Mouse (Mus musculus) liver, embryonic 16.5 days (tissue): Measurements from ENCODE around the gene Cars2. TPM values are rescaled to one million over a fixed set of nuclear protein-coding genes. Genes with fewer than 3 reads are reported as not detected.

Source experiments
- ATAC-seq: fragments of 200-750 bp; cut with Nextera tagmentation; 2 replicates; pipeline ENCODE4 v1.8.0; 2017; ENCODE audit warnings: low read depth, mild to moderate bottlenecking, moderate number of reproducible peaks, moderate library complexity
- H3K27ac ChIP-seq: fragments of 300-500 bp; sonication (generic); 2 replicates; pipeline ENCODE4 v1.5.1; 2014; ENCODE audit warnings: mild to moderate bottlenecking, low read length
- H3K27me3 ChIP-seq: fragments of 300-500 bp; sonication (generic); 2 replicates; pipeline ENCODE4 v1.6.1; 2014; ENCODE audit warnings: low read depth, low read length, mixed read lengths; ENCODE audit not compliant: control insufficient read depth, insufficient read depth
- H3K36me3 ChIP-seq: fragments of 300-500 bp; sonication (generic); 2 replicates; pipeline ENCODE4 v1.6.1; 2014; ENCODE audit warnings: mild to moderate bottlenecking; ENCODE audit not compliant: control insufficient read depth, insufficient read depth
- H3K4me1 ChIP-seq: fragments of 300-500 bp; sonication (generic); 2 replicates; pipeline ENCODE4 v1.6.1; 2014; ENCODE audit warnings: low read depth, low read length, mixed read lengths; ENCODE audit not compliant: control insufficient read depth
- H3K4me2 ChIP-seq: fragments of 300-500 bp; sonication (generic); 2 replicates; pipeline ENCODE4 v1.6.1; 2014; ENCODE audit warnings: low read depth, low read length, mixed read lengths
- H3K4me3 ChIP-seq: fragments of 300-500 bp; sonication (generic); 2 replicates; pipeline ENCODE4 v1.5.1; 2014; ENCODE audit warnings: low read depth, mild to moderate bottlenecking, low read length
- H3K9ac ChIP-seq: fragments of 300-500 bp; sonication (generic); 2 replicates; pipeline ENCODE4 v1.6.1; 2014; ENCODE audit warnings: low read depth, low read length
- H3K9me3 ChIP-seq: fragments of 300-500 bp; sonication (generic); replicated peaks from 2 replicates; pipeline ENCODE4 v1.6.1; 2016; ENCODE audit warnings: low read length; ENCODE audit not compliant: control insufficient read depth
- WGBS: fragments of 180-500 bp; shearing (Covaris S2); extraction: QIAGEN DNeasy Blood & Tissue Kit; methylation state at CpG from one replicate; pipeline ENCODE4 v1.1.7; 2014; ENCODE audit not compliant: insufficient replicate concordance; 5-methylcytosine and 5-hydroxymethylcytosine counted together
- polyA plus RNA-seq: library from polyadenylated mRNA; unstranded; fragments of >200 nt; fragmentation: Nextera tagmentation; extraction: Ambion mirVana; gene quantifications from 2 replicates; pipeline ENCODE4 v1.2.1, GENCODE M21; 2015

Gene Cars2
- polyA plus RNA-seq, result 10.1 and 11.8 TPM in 2 replicates

DNA sequence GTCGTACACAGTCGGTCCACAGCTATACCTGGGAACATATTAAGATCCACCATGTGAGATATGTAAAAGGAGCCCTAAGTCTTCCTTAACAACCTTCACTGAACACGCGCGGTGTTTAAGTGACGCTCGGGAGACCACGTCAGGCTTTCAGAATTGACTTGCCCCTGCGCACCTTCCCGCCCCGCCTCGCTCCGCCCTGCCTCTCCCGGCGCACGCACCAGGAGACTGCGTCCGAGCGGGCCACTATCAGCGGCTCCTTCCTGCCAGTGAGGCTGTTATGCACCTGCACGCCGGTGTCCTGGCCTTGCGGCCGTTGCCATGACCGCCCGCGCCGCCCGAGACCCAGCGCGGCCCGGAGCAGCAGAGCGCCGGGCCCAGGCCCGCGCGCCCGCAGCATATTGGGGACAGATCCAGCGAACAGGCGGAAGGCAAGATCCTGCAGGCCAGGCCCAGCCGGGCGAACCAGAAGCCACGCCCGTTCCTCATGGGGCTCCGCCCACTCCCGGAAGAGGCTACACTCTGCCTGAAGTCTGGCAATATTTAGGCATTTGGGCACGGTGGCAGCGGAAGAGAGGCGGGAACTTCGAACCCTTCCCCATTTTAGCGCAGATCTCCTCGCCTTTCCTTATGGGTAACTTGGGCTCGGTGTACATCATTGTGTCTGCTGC lies at the start of gene Cars2:
Gene Cars2, minus strand, starts transcription at position 503 of the 668 bp plus-strand sequence.
- Histone ChIP-seq H3K4me3 (peak within 1 kb of the TSS; percentile 93), H3K36me3 (no peaks in the 10 kb centered on the region), H3K9me3 (no peaks in the 10 kb centered on the region), H3K9ac (peak within 1 kb of the TSS; percentile 91), H3K4me1 (peaks cover 27% of the 10 kb centered on the region), H3K27me3 (no peaks in the 10 kb centered on the region), H3K27ac (peak within 1 kb of the TSS; percentile 93), H3K4me2 (peak within 1 kb of the TSS; percentile 87)
- WGBS, result under 1% methylated on average over 53 of the region's 53 CpGs
- ATAC-seq, result peak; percentile 77

DNA sequence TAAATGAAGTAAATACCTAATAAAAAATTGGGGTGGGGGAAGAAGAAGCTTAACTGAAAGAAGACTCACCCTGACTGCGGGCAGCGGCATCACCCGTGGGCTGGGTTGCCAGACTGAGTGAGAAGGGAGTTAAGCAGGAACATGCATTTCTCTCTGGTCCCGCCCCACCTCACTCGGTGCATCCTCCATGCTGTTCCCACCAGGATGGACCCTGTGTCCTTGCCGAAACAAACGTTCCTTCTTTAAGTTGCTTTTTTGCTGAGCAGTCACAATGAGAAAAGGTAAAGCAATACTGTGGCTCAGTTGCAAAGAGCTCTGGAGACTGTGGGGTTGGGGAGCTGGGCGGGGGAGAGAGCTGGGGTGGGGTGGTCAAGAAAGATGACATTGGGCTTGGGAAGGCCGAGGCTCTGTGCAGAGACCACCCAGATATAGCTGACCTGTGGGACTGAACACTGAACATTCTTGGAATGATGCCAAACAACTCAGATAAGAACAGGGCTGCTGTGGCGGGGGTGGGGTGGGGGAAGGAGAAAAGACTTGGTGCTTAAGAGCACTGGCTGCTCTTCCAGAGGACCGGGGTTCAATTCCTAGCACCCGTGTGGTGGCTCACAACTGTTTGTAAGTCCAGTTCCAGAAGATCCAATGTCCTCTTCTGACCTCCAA lies 42.8 kb upstream of the Cars2 start:
- Histone ChIP-seq H3K4me2 (no peak overlapping the region), H3K4me3 (no peak overlapping the region), H3K27ac (no peak overlapping the region), H3K36me3 (no peaks in the 10 kb centered on the region), H3K4me1 (no peaks in the 10 kb centered on the region; the same call in none of the 2 replicates), H3K9me3 (no peaks in the 10 kb centered on the region), H3K9ac (no peak overlapping the region), H3K27me3 (no peaks in the 10 kb centered on the region)
- WGBS, result 53% methylated on average over 12 of the region's 12 CpGs
- ATAC-seq, result no peak

DNA sequence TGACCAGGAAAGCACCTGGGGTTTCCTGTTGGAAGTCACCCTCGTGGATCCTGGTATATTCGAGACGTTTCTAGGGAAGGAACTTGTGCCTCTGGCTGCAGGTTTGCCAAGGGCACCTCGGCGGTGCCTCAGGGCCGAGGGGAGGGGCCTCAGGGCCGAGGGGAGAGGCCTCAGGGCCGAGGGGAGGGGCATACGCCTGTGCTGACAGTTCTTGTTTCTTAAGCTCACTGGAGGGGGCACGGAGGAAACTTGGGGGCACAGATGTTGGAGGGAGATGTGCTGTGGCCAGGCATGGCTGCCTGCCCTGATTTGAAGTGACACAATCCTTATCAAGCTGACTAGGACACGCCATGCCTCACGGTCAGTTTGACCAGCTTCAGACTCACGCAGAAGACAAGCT lies 41.7 kb upstream of the Cars2 start:
- Histone ChIP-seq H3K4me3 (no peak overlapping the region), H3K4me2 (0 out of 2 replicates have a peak overlapping the region, but pooled peaks have one; percentile 17), H3K36me3 (no peaks in the 10 kb centered on the region), H3K27me3 (no peaks in the 10 kb centered on the region), H3K4me1 (no peaks in the 10 kb centered on the region; the same call in none of the 2 replicates), H3K9me3 (no peaks in the 10 kb centered on the region), H3K27ac (no peak overlapping the region), H3K9ac (no peak overlapping the region)
- WGBS, result 9% methylated on average over 13 of the region's 13 CpGs
- ATAC-seq, result peak; percentile 45

DNA sequence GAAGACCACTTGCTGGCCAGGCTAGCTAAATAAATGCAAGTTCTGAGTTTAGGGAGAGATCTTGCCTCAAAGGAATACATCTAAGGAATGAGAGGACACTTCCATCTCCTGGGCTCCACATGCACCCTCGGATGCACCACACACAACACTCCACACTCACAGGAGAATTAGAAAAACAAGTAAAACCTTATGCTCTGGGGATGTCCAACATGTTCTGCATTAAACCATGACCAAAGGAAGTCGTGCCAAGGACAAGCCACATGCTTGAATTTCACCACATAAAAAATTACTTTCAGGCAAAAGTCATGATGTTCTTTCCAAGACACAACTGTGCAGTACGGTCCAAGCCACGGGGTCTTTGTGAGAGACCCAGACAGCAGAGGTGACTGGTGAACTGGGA lies 41.3 kb upstream of the Cars2 start:
- no peak overlapping the region for H3K9ac ChIP-seq
- H3K27me3 ChIP-seq, result no peaks in the 10 kb centered on the region
- H3K9me3 ChIP-seq, result no peaks in the 10 kb centered on the region
- no peaks in the 10 kb centered on the region; the same call in none of the 2 replicates for H3K4me1 ChIP-seq
- no peaks in the 10 kb centered on the region for H3K36me3 ChIP-seq
- no peak overlapping the region for H3K4me3 ChIP-seq
- 0 out of 2 replicates have a peak overlapping the region, but pooled peaks have one; percentile 17 for H3K4me2 ChIP-seq
- no peak for ATAC-seq
- 53% methylated on average over 4 of the region's 4 CpGs for WGBS
- no peak overlapping the region for H3K27ac ChIP-seq

DNA sequence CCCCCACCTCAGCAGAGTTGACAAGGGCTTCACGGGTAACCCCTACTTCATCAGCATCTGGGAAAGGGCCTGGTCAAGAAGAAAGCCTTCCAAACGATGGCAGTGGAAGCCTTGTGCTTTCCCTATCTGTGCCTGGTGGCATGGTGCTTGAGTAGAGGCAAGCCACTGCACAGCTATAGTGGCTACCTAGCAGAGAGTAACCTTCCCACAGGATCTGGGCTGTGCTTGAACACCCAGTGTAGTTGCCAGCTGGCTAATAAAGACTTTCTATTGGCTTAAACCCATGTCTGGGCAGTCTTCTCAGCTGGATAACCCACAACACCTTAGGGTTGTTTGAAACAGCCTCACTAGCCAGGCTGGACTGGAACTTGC lies 35.8 kb upstream of the Cars2 start:
- no peak overlapping the region for H3K4me3 ChIP-seq
- H3K4me2 ChIP-seq, result no peak overlapping the region
- H3K27me3 ChIP-seq, result no peaks in the 10 kb centered on the region
- ATAC-seq, result no peak
- H3K9me3 ChIP-seq, result no peaks in the 10 kb centered on the region
- no peak overlapping the region for H3K27ac ChIP-seq
- H3K9ac ChIP-seq, result no peak overlapping the region
- H3K36me3 ChIP-seq, result no peaks in the 10 kb centered on the region
- 41% methylated on average over 2 of the region's 2 CpGs for WGBS
- no peaks in the 10 kb centered on the region for H3K4me1 ChIP-seq

DNA sequence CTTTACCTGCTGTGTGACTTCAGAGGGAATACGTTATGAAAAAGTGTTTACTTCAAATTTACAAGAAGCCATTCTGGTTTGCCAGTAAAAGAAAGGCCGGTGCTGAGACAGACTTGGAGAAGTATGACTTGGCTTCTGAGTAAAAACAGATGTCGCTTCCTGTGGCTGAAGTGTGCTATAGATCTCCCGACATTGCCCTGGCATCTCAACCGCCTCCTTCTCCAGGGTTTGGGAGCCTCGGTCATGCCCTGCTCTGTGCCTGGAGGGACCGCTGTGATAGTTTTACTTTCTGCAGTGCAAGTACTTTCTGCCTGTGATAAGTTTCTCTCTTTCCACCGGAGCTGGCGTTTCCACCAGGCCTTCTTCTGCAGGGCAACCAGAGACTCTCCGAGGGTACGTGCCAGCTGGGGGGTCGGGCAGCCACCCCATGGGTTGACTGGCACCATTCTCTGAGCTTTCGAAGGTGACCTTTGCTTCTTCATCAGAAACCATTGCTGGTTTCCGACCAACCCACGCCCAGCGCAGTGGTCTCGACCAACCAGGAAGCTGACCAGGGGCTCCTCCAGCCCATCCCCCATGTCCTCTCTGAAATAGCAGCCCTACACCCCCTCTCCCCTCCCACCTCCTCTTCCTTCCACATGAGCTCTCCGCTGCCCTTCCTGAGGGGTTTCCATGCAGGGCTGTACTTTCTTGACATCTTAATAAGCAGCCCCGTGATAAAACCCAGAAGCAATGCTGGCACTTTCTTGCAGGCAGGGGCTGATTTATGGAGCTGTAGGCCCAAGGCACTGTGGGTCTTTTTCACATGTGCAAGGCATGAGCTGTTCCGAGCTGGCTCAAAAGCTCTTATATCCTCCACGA lies 35.2 kb upstream of the Cars2 start:
- Histone ChIP-seq H3K9ac (no peak overlapping the region), H3K4me1 (no peaks in the 10 kb centered on the region), H3K27me3 (no peaks in the 10 kb centered on the region), H3K27ac (no peak overlapping the region), H3K9me3 (no peaks in the 10 kb centered on the region), H3K4me3 (no peak overlapping the region), H3K36me3 (no peaks in the 10 kb centered on the region), H3K4me2 (no peak overlapping the region)
- WGBS, result 58% methylated on average over 21 of the region's 21 CpGs
- ATAC-seq, result no peak

DNA sequence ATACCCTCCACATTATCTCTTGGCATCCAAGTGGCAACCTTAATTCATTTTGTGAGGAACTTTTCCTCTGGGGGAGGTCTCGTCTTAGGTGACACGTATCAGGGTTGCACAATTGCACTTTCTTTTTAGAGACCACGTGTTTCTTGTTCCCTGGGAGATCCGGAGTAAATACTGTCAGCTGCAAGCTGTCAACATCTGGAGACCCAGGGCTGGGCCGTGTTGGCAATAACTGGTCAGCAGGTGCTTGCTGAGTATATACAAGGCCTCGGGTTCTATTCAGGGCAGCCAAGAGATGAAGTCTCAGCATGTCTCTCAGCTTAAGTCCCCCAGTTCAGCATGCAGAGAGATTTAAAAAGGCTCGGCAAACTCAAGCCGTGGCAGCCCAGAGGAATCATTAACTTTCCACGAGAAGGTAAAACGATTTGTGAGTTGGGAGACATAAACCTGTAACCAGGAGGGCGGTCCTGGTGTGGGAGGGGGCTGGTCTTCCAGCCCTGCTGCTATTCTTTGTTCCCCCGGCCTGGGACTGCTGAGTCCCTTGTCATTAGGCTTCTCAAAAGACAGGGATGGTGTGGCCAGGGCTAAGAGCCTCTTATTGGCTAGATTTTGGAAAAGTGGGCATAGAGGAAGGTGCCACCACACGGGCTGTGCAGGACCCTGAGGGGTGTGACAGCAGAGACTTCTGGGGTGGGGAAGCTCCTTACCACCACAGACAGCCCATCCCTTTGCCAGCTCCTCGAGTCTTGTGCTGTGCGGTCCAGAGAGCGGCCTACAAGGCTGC lies 25.2 kb upstream of the Cars2 start:
- WGBS, result 43% methylated on average over 16 of the region's 16 CpGs
- H3K9me3 ChIP-seq, result no peaks in the 10 kb centered on the region
- H3K27ac ChIP-seq, result no peak overlapping the region
- peaks cover 3% of the 10 kb centered on the region; the same call in 1 of the 2 replicates for H3K4me1 ChIP-seq
- no peaks in the 10 kb centered on the region for H3K27me3 ChIP-seq
- no peak for ATAC-seq
- no peak overlapping the region for H3K4me2 ChIP-seq
- H3K36me3 ChIP-seq, result no peaks in the 10 kb centered on the region
- H3K4me3 ChIP-seq, result no peak overlapping the region
- H3K9ac ChIP-seq, result no peak overlapping the region

DNA sequence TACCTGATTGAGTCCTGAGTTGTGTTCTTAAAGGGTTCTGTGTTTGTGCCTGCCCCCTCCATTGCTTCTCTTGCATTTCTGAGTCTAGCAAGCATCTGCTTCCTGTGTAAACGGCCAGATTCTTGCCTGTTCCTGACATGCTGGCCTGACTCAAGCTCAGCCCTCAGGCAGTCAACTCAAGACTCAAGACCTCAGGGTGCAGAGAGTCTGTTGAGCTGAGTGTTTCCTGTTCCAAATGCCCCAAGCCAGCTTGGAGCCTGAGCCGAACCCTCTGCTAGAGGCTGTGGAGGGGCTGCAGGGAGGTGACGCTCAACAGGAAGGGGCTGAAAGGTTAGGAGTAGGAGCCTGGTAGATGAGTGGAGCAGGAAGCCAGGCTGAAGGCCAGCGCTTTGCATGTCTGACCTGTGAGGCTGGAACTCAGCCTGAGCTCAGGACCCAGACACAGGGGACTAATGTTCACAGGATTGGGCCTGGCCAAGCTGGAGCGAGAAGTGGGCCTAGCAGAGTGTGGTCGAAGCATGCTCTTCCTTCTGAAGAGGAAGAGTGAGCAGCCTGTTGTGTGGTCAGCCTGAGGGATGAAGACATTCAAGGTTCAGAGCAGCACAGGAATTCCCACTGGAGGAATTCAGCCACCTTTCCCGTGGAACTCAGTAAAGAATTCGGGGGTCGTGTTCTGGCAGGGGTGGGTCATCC lies 24.5 kb upstream of the Cars2 start:
- H3K36me3 ChIP-seq, result no peaks in the 10 kb centered on the region
- 37% methylated on average over 9 of the region's 9 CpGs for WGBS
- H3K4me1 ChIP-seq, result peaks cover 3% of the 10 kb centered on the region; the same call in 1 of the 2 replicates
- no peaks in the 10 kb centered on the region for H3K27me3 ChIP-seq
- H3K9ac ChIP-seq, result no peak overlapping the region
- H3K9me3 ChIP-seq, result no peaks in the 10 kb centered on the region
- ATAC-seq, result no peak
- no peak overlapping the region for H3K4me2 ChIP-seq
- H3K4me3 ChIP-seq, result no peak overlapping the region
- 0 out of 2 replicates have a peak overlapping the region, but pooled peaks have one; percentile 27 for H3K27ac ChIP-seq
